Mouse (Mus musculus): Measurements from ENCODE around the gene Zbtb18.

DNA sequence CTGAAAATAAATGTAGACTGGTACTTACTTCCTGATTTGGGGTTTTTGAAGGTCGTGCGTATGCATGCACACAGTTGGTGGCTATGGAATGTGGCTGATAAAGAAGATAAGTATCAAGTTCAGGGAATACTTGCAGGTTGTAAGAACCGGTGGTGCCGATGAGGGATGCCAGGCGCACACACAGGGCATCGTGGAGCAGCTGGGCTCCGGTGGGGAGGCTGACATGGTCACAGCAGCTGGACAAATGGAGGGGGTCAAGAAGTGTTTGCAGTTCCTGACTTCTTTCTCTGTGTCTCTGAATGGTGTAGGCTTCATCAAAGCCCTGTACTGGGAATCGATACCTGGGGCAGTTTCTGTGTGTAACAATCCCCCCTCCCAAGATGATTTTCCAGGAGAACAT, 49.1 kb downstream of the Zbtb18 start:
- TF ChIP-seq POLR2A (IDR thresholded peaks at IDR 0.05; ENCODE audit: control insufficient read depth, low read depth, low read length) (no peak), CTCF (IDR thresholded peaks at IDR 0.05; ENCODE audit: control insufficient read depth, insufficient read depth, insufficient replicate concordance, low read depth, low read length) (no peak)

Data from testis, adult 2 months (tissue).